ENCODE assay signal across 11 mouse cellular contexts in genomic region chr11:96194401-96194710, GRCm38 (mm10). TPM values are rescaled to one million over a fixed set of nuclear protein-coding genes. Genes with fewer than 3 reads are reported as not detected.
A peak's percentile ranks its signal among the peaks of the same experiment; 100 is the strongest.
DNase-seq lines count a peak whose midpoint lies in the region; ATAC-seq and TF ChIP-seq lines count a peak whose summit lies in the region.
"Had no signal": no experiment of that assay in that cellular context is flagged by ENCODE, and none has a peak within 500 bp of the region (broad histone marks: within the 10 kb centered on the region; RNA-seq: fewer than 3 reads in every experiment).

No protein-coding gene starts in this region.

- H3K27me3 ChIP-seq in heart, embryonic 12.5 days (replicated peaks): peaks cover 96% of the 10 kb centered on the region
- peaks cover 97% of the 10 kb centered on the region for H3K27me3 ChIP-seq in lung, embryonic 16.5 days (ENCODE audit: control insufficient read depth, insufficient read depth, low read depth, low read length)
- H3K27me3 ChIP-seq in intestine, embryonic 14.5 days (replicated peaks; ENCODE audit: control insufficient read depth, insufficient read depth, low read length): peaks cover 100% of the 10 kb centered on the region
- peaks cover 68% of the 10 kb centered on the region for H3K27me3 ChIP-seq in neural tube, embryonic 14.5 days (ENCODE audit: control insufficient read depth, insufficient read depth, low read length)
- H3K27me3 ChIP-seq in thymus, adult 2 months (ENCODE audit: control insufficient read depth, insufficient read depth, low read length): peaks cover 51% of the 10 kb centered on the region

- no peaks in the 10 kb centered on the region for H3K9me3 ChIP-seq in heart, embryonic 12.5 days (replicated peaks)
- H3K9me3 ChIP-seq in lung, embryonic 16.5 days (ENCODE audit: control insufficient read depth, low read length): no peaks in the 10 kb centered on the region
- H3K9me3 ChIP-seq in intestine, embryonic 14.5 days (ENCODE audit: control insufficient read depth, low read length): no peaks in the 10 kb centered on the region
- no peaks in the 10 kb centered on the region for H3K9me3 ChIP-seq in neural tube, embryonic 14.5 days (ENCODE audit: control insufficient read depth, low read length)

- H3K4me2 ChIP-seq in heart, embryonic 12.5 days: peak overlapping the region; percentile 38
- H3K4me2 ChIP-seq in lung, embryonic 16.5 days (ENCODE audit: low read depth, low read length): peak overlapping the region; percentile 40
- H3K4me2 ChIP-seq in intestine, embryonic 14.5 days (ENCODE audit: low read length): peak overlapping the region; percentile 39
- peak overlapping the region; percentile 25 for H3K4me2 ChIP-seq in neural tube, embryonic 14.5 days (ENCODE audit: low read depth, low read length)

- peak overlapping the region; percentile 22 for H3K4me3 ChIP-seq in heart, embryonic 12.5 days
- peak overlapping the region; percentile 30 for H3K4me3 ChIP-seq in lung, embryonic 16.5 days (ENCODE audit: low read length)
- H3K4me3 ChIP-seq in intestine, embryonic 14.5 days (ENCODE audit: low read depth, low read length): peak overlapping the region; percentile 17
- H3K4me3 ChIP-seq in neural tube, embryonic 14.5 days (ENCODE audit: low read depth, low read length): peak overlapping the region; percentile 17; the same call in 1 of the 2 replicates
- no peak overlapping the region for H3K4me3 ChIP-seq in thymus, adult 2 months (ENCODE audit: control insufficient read depth, insufficient read depth, low read length)

- TF ChIP-seq CTCF in thymus, adult 2 months (IDR thresholded peaks at IDR 0.05; ENCODE audit: borderline replicate concordance, control insufficient read depth, extremely low read depth, insufficient read depth, low read length, poor library complexity): no peak

- no peak for TF ChIP-seq POLR2A in thymus, adult 2 months (IDR thresholded peaks at IDR 0.05; ENCODE audit: control insufficient read depth, extremely low read depth, insufficient read depth, low read length, poor library complexity)

- WGBS in heart, embryonic 12.5 days: 1% methylated on average over 10 of the region's 10 CpGs
- 2% methylated on average over 10 of the region's 10 CpGs for WGBS in lung, embryonic 16.5 days
- WGBS in intestine, embryonic 14.5 days: 2% methylated on average over 10 of the region's 10 CpGs
- WGBS in neural tube, embryonic 14.5 days: 0% methylated on average over 10 of the region's 10 CpGs
- WGBS in thymus, adult 2 months: 10% methylated on average over 10 of the region's 10 CpGs

- no peak for DNase-seq in heart, adult 18-20 months
- no peak for DNase-seq in lung, postnatal 14 days
- no peak for DNase-seq in intestine, embryonic 14.5 days (ENCODE audit: low spot score)
- DNase-seq in thymus, adult 2 months: no peak
- no peak for DNase-seq in layer of hippocampus, adult 9-10 months (ENCODE audit: low spot score)
- DNase-seq: B cell, adult 2 months; right cerebral cortex, postnatal 14 days had no signal

- H3K27ac ChIP-seq in heart, embryonic 12.5 days (ENCODE audit: poor library complexity, severe bottlenecking): no peak overlapping the region
- no peak overlapping the region for H3K27ac ChIP-seq in lung, embryonic 16.5 days (ENCODE audit: low read length)
- H3K27ac ChIP-seq in intestine, embryonic 14.5 days (ENCODE audit: low read depth): no peak overlapping the region
- no peak overlapping the region for H3K27ac ChIP-seq in neural tube, embryonic 14.5 days (ENCODE audit: low read depth, low read length)
- H3K27ac ChIP-seq in thymus, adult 2 months (ENCODE audit: control insufficient read depth, insufficient read depth, low read length): no peak overlapping the region

- H3K4me1 ChIP-seq in heart, embryonic 12.5 days (replicated peaks): peaks cover 9% of the 10 kb centered on the region; the same call in 1 of the 2 replicates
- no peaks in the 10 kb centered on the region for H3K4me1 ChIP-seq in lung, embryonic 16.5 days (replicated peaks; ENCODE audit: control insufficient read depth, insufficient read depth, low read length)
- 0 out of 2 replicates have a peak, but pooled peaks cover 3% of the 10 kb centered on the region for H3K4me1 ChIP-seq in intestine, embryonic 14.5 days (replicated peaks; ENCODE audit: control insufficient read depth, insufficient read depth, low read length)
- H3K4me1 ChIP-seq in neural tube, embryonic 14.5 days (ENCODE audit: control insufficient read depth, insufficient read depth, low read length): no peaks in the 10 kb centered on the region
- H3K4me1 ChIP-seq in thymus, adult 2 months (replicated peaks; ENCODE audit: control insufficient read depth, insufficient read depth, low read length): no peaks in the 10 kb centered on the region

- H3K36me3 ChIP-seq in heart, embryonic 12.5 days: no peaks in the 10 kb centered on the region
- H3K36me3 ChIP-seq in lung, embryonic 16.5 days (ENCODE audit: control insufficient read depth, insufficient read depth, low read length): no peaks in the 10 kb centered on the region
- H3K36me3 ChIP-seq in intestine, embryonic 14.5 days (ENCODE audit: control insufficient read depth, insufficient read depth, low read length): no peaks in the 10 kb centered on the region
- H3K36me3 ChIP-seq in neural tube, embryonic 14.5 days (ENCODE audit: control insufficient read depth, insufficient read depth, low read length): no peaks in the 10 kb centered on the region
- H3K36me3 ChIP-seq in thymus, adult 2 months (ENCODE audit: control insufficient read depth, insufficient read depth, low read length): no peaks in the 10 kb centered on the region

- no peak overlapping the region for H3K9ac ChIP-seq in heart, embryonic 12.5 days
- H3K9ac ChIP-seq in lung, embryonic 16.5 days (ENCODE audit: low read length): no peak overlapping the region
- no peak overlapping the region for H3K9ac ChIP-seq in intestine, embryonic 14.5 days (ENCODE audit: low read length)
- no peak overlapping the region for H3K9ac ChIP-seq in neural tube, embryonic 14.5 days (replicated peaks; ENCODE audit: low read depth, low read length)

- no peak for ATAC-seq in heart, embryonic 12.5 days (ENCODE audit: insufficient number of reproducible peaks, low FRiP score)
- no peak for ATAC-seq in lung, embryonic 16.5 days (ENCODE audit: low read depth)
- no peak for ATAC-seq in intestine, embryonic 14.5 days (replicated peaks; ENCODE audit: low FRiP score, low TSS enrichment, low read depth)
- no peak for ATAC-seq in neural tube, embryonic 14.5 days (ENCODE audit: low read depth)

RNA-seq across cellular contexts. Expression of gene Hoxb13, which starts 0.2 kb away (rescaled TPM):
- polyA plus RNA-seq in heart, embryonic 12.5 days (2016; fragmentation: Nextera tagmentation; extraction: Ambion mirVana): not detected in 2 replicates
- total RNA-seq in heart, adult 18-20 months (2021): not detected
- 0.09 TPM in 1 of 2 replicates, not detected in the other for polyA plus RNA-seq in lung, embryonic 16.5 days (2015; fragmentation: Nextera tagmentation; extraction: Ambion mirVana)
- not detected in 2 replicates for polyA plus RNA-seq in intestine, embryonic 14.5 days (2014; fragmentation: Nextera tagmentation; extraction: Ambion mirVana)
- not detected in 2 replicates for polyA plus RNA-seq in neural tube, embryonic 14.5 days (2014; fragmentation: Nextera tagmentation; extraction: Ambion mirVana)
- polyA plus RNA-seq in thymus, adult 2 months (2012; rRNA removed): 0.40 and 0.59 TPM in 2 replicates
- total RNA-seq: left cerebral cortex, adult 8-10 months had no signal
